ENCODE assay signal across 20 mouse cellular contexts in the genomic region with DNA sequence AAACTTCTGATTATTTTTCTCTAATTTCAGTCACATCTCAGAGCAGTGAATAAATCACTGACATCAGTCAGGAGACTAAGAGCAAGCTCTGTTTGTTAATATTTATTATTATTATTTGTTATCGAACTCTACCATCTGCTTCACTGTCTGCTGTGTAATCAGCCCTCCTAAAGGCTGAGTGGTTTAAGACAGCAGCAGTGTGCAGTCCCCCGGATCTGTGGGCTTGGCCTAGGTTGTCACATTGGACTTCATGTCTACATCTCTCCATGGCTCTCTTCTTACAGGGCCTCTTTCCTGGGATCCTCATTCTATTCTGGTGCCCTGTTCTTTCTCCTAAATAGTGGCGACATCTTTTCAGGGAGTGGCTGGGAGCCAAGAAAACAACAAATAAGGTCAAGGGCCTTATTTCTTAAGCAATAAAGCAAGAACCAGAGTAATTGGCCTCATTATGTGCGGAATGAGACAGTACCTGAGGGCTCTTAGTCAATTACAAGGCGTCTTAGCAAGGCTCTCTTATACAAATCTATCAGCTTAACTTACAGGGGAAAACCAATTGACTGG. TPM values are rescaled to one million over a fixed set of nuclear protein-coding genes. Genes with fewer than 3 reads are reported as not detected.
DNase-seq lines count a peak whose midpoint lies in the region; ATAC-seq lines count a peak whose summit lies in the region.
"Had no signal": no experiment of that assay in that cellular context is flagged by ENCODE, and none has a peak within 500 bp of the region (broad histone marks: within the 10 kb centered on the region; RNA-seq: fewer than 3 reads in every experiment).

No protein-coding gene starts in this region.

- H3K27me3 ChIP-seq in hindbrain, embryonic 14.5 days (ENCODE audit: control insufficient read depth, insufficient read depth, low read length): no peaks in the 10 kb centered on the region
- H3K27me3 ChIP-seq in hindbrain, embryonic 12.5 days: no peaks in the 10 kb centered on the region
- no peaks in the 10 kb centered on the region for H3K27me3 ChIP-seq in midbrain, embryonic 13.5 days
- H3K27me3 ChIP-seq in midbrain, embryonic 10.5 days (ENCODE audit: low read depth, poor library complexity, severe bottlenecking): no peaks in the 10 kb centered on the region
- H3K27me3 ChIP-seq: heart, embryonic 15.5 days had no signal

- peaks cover 6% of the 10 kb centered on the region; the same call in 1 of the 2 replicates for H3K4me1 ChIP-seq in hindbrain, embryonic 14.5 days (replicated peaks; ENCODE audit: control insufficient read depth, insufficient read depth, low read length)
- H3K4me1 ChIP-seq in hindbrain, embryonic 12.5 days: no peaks in the 10 kb centered on the region
- peaks cover 4% of the 10 kb centered on the region; the same call in 1 of the 2 replicates for H3K4me1 ChIP-seq in midbrain, embryonic 13.5 days (replicated peaks)
- H3K4me1 ChIP-seq in midbrain, embryonic 10.5 days: peaks cover 10% of the 10 kb centered on the region
- H3K4me1 ChIP-seq: heart, embryonic 15.5 days had no signal

- no peak overlapping the region for H3K4me3 ChIP-seq in hindbrain, embryonic 14.5 days (replicated peaks; ENCODE audit: low read length)
- H3K4me3 ChIP-seq in hindbrain, embryonic 12.5 days: no peak overlapping the region
- no peak overlapping the region for H3K4me3 ChIP-seq in midbrain, embryonic 13.5 days (replicated peaks)
- H3K4me3 ChIP-seq in midbrain, embryonic 10.5 days: no peak overlapping the region
- H3K4me3 ChIP-seq: gastrocnemius, adult 2 months; heart, adult 2 months; heart, embryonic 15.5 days; left cerebral cortex, adult 2 months; limb, embryonic 10.5 days had no signal

- 66% methylated on average over 5 of the region's 5 CpGs for WGBS in hindbrain, embryonic 14.5 days
- 86% methylated on average over 5 of the region's 5 CpGs for WGBS in hindbrain, embryonic 12.5 days
- WGBS in midbrain, embryonic 13.5 days: 82% methylated on average over 5 of the region's 5 CpGs
- WGBS in midbrain, embryonic 10.5 days: 89% methylated on average over 5 of the region's 5 CpGs

- H3K36me3 ChIP-seq in hindbrain, embryonic 14.5 days (replicated peaks; ENCODE audit: control insufficient read depth, insufficient read depth): no peaks in the 10 kb centered on the region
- H3K36me3 ChIP-seq in hindbrain, embryonic 12.5 days: 0 out of 2 replicates have a peak, but pooled peaks cover 3% of the 10 kb centered on the region
- H3K36me3 ChIP-seq in midbrain, embryonic 13.5 days: no peaks in the 10 kb centered on the region
- 0 out of 2 replicates have a peak, but pooled peaks cover 2% of the 10 kb centered on the region for H3K36me3 ChIP-seq in midbrain, embryonic 10.5 days
- H3K36me3 ChIP-seq: heart, embryonic 15.5 days; limb, embryonic 10.5 days had no signal

- no peak for DNase-seq in hindbrain, embryonic 14.5 days (ENCODE audit: low spot score)
- DNase-seq in midbrain, embryonic 10.5 days (ENCODE audit: low spot score): no peak
- peak; percentile 61 for DNase-seq in adrenal gland, postnatal 14 days
- DNase-seq in cerebellum, adult 11 months: no peak
- DNase-seq: cerebellum, postnatal 10 days; gastrocnemius, adult 2 months; heart, adult 2 months; right cerebral cortex, postnatal 25 days; thymus, postnatal 14 days had no signal

- H3K27ac ChIP-seq in hindbrain, embryonic 14.5 days: peak overlapping the region; percentile 62
- no peak overlapping the region for H3K27ac ChIP-seq in hindbrain, embryonic 12.5 days
- peak overlapping the region; percentile 44; the same call in 1 of the 2 replicates for H3K27ac ChIP-seq in midbrain, embryonic 13.5 days
- no peak overlapping the region for H3K27ac ChIP-seq in midbrain, embryonic 10.5 days (replicated peaks)
- H3K27ac ChIP-seq: gastrocnemius, adult 2 months; heart, adult 2 months; heart, embryonic 15.5 days; kidney, postnatal 0 days; left cerebral cortex, adult 2 months; limb, embryonic 10.5 days; macrophage had no signal

- no peak overlapping the region for H3K4me2 ChIP-seq in hindbrain, embryonic 14.5 days (replicated peaks)
- no peak overlapping the region for H3K4me2 ChIP-seq in hindbrain, embryonic 12.5 days (replicated peaks)
- H3K4me2 ChIP-seq in midbrain, embryonic 13.5 days (replicated peaks): no peak overlapping the region
- H3K4me2 ChIP-seq: heart, embryonic 15.5 days; liver, embryonic 11.5 days had no signal

- no peak overlapping the region for H3K9ac ChIP-seq in hindbrain, embryonic 14.5 days
- H3K9ac ChIP-seq in hindbrain, embryonic 12.5 days: no peak overlapping the region
- H3K9ac ChIP-seq in midbrain, embryonic 13.5 days (replicated peaks): no peak overlapping the region
- H3K9ac ChIP-seq: heart, embryonic 15.5 days had no signal

- ATAC-seq in hindbrain, embryonic 14.5 days (ENCODE audit: low FRiP score): no peak
- ATAC-seq in hindbrain, embryonic 12.5 days (ENCODE audit: low FRiP score): no peak
- no peak for ATAC-seq in midbrain, embryonic 13.5 days
- 0 out of 2 replicates have a peak, but pooled peaks have one; percentile 34 for ATAC-seq in megakaryocyte progenitor cell, adult 5-6 weeks (replicated peaks; ENCODE audit: poor library complexity)
- ATAC-seq: forebrain, embryonic 14.5 days; intestine, embryonic 16.5 days had no signal

- H3K9me3 ChIP-seq in hindbrain, embryonic 14.5 days (ENCODE audit: control insufficient read depth, low read length): no peaks in the 10 kb centered on the region
- H3K9me3 ChIP-seq in hindbrain, embryonic 12.5 days (replicated peaks): no peaks in the 10 kb centered on the region
- H3K9me3 ChIP-seq in midbrain, embryonic 13.5 days: no peaks in the 10 kb centered on the region
- H3K9me3 ChIP-seq in midbrain, embryonic 10.5 days (replicated peaks): no peaks in the 10 kb centered on the region
- H3K9me3 ChIP-seq: heart, embryonic 15.5 days; limb, embryonic 10.5 days had no signal

RNA-seq across cellular contexts. Expression of gene Inpp5f, which starts 28.9 kb away (rescaled TPM):
- polyA plus RNA-seq in hindbrain, embryonic 14.5 days (2014; fragmentation: Nextera tagmentation; extraction: Ambion mirVana): 418 and 450 TPM in 2 replicates
- 140 and 158 TPM in 2 replicates for polyA plus RNA-seq in hindbrain, embryonic 12.5 days (2016; fragmentation: Nextera tagmentation; extraction: Ambion mirVana)
- 306 and 336 TPM in 2 replicates for polyA plus RNA-seq in midbrain, embryonic 13.5 days (2015; fragmentation: Nextera tagmentation; extraction: Ambion mirVana)
- polyA plus RNA-seq in midbrain, embryonic 10.5 days (2016; fragmentation: Nextera tagmentation; extraction: Ambion mirVana): 45.2 and 70.8 TPM in 2 replicates
- total RNA-seq in adrenal gland, postnatal 14 days (2021): 18.7 and 24.1 TPM in 2 replicates
- 8.4 and 8.8 TPM in 2 replicates for total RNA-seq in megakaryocyte progenitor cell, adult 5-6 weeks (2015)
- 9.8 and 11.2 TPM in 2 replicates for total RNA-seq in megakaryocyte progenitor cell, adult 5-6 weeks (2017)

Comparison
In these comparisons a context has a peak if more than half of its experiments do, and no peak if none do; other contexts are left out.
1. H3K27ac ChIP-seq: peak in hindbrain, embryonic 14.5 days (single experiment) and midbrain, embryonic 13.5 days (single experiment); none in hindbrain, embryonic 12.5 days (single experiment) and midbrain, embryonic 10.5 days (single experiment).